Mouse (Mus musculus) stomach, postnatal 0 days (tissue): ENCODE measurements around the gene Ube2e2.

Experiments used
- CTCF ChIP-seq: IDR thresholded peaks from 2 replicates; pipeline ENCODE4 v1.5.1; 2016; ENCODE audit warnings: antibody characterized with exemption, low read depth, mild to moderate bottlenecking, moderate library complexity
- EP300 ChIP-seq: optimal IDR thresholded peaks from 2 replicates; pipeline ENCODE3; 2016; ENCODE audit warnings: antibody characterized with exemption

- TF ChIP-seq EP300, result no peak
- no peak for TF ChIP-seq CTCF
Measured at GRCm38 (mm10) chr14:18759601-18760356, 134.3 kb downstream of the Ube2e2 start.
